Mouse (Mus musculus) bone marrow macrophage, adult 2 months (primary cell): Measurements from ENCODE around the gene H2-M11.

Source experiments
- CTCF ChIP-seq: IDR thresholded peaks from 2 replicates; pipeline ENCODE4 v1.5.1; 2012; ENCODE audit warnings: low read depth, mild to moderate bottlenecking, low read length, moderate library complexity
- POLR2A ChIP-seq: IDR thresholded peaks from 2 replicates; pipeline ENCODE4 v1.6.1; 2012; ENCODE audit warnings: mild to moderate bottlenecking, low read depth, low read length, borderline replicate concordance

DNA sequence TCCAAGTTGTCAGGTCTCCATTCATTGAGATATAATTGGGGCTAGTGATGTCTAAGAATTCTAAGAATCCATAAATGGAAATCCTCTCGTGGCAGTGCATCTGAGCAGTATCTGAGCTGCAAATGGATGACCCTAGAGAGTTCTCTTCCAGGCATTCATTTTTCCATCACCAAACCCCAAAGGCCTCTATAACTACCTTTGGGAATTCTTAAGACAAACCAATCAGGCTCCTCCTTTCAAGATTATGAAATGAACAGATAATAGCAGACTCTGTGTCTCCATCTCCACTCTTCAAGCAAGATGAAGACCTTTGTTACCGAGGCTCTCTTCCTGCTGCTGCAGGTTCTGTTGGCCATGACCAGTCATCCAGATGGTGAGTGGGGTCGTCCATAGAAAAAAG lies at the start of gene H2-M11:
- no peak for TF ChIP-seq CTCF
- TF ChIP-seq POLR2A: no peak
